Mouse (Mus musculus) NIH3T3 (cell line): ENCODE measurements around the gene Tmem270.

Source experiments
- DNase-seq: peaks from one replicate; pipeline ENCODE4 v3.0.0-alpha.2; 2012; ENCODE audit warnings: low read depth

Tmem270 gene

DNA sequence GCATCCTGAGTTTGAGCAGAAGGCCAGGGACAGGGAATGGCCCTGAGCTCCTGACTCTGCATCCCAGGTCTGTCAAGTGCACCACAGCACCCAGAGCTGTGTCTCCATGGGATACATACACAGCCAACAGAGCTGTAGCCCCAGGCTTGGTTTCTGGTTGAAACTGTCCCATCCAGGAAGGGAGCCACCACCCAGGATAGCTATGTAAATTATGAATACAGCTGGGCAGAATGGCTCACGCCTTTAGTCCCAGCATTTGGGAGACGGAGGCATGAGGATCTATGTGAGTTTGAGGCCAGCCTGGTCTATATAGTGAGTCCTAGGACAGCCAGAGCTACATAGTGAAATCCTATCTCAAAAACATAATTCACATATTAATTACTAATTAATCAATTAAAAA, 23.5 kb upstream of the Tmem270 start:
- no peak for DNase-seq

DNA sequence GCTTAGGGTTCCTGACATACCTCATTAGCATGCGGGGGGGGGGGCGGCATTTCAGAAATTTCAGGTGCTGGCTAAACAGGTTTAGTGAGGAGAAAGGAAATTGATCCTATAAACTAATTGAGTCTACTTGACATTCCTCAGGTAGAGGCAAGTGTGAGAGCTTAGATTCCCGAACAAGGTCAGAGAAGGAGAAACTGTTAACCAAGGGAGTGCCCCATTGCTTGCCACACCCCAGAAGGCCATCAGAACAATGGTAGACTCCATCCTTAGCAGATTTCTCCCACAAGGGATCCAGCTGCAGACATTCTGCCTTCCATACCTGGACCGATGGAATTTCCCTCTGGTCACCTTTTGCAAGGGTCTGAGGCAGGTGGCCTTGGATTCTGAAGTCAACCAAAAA, 20.2 kb upstream of the Tmem270 start:
- DNase-seq = no peak

DNA sequence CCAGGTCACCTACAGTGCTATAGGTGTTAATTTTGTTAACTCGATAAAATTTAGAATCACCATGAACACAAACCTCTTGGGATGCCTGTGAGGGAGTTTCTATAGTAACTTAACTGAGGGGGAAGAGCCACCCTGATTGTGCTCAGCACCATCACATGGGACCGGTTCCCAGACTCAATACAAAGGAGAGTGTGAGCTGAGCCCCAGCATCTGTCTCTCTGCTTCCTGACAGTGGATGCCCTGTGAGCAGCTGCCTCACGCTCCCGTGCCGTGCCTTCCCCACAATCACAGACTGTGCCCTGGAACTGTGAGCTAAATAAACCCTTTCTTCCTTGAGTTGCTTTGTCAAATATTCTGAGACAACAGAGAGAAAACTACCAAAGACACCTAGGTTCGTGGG, 16.6 kb upstream of the Tmem270 start:
- DNase-seq = no peak

DNA sequence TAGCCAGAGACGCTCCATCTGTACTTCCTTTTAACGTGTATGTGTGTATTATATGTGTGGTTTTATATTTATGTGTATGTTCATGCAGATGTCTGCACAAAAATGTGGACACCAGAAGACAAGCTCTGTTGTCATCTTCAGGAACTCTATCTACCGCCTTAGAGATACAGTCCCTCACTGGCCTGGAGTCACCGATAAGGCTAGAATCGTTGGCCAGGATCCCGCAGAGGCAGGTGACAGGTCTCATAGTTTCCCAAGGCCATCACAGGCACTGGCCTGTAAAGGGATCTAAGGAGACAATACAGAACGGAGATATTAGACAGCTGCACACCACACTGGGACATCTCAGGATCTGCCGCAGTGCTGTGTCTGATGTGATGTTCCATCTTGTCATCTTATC, 14.6 kb upstream of the Tmem270 start:
- DNase-seq = no peak

DNA sequence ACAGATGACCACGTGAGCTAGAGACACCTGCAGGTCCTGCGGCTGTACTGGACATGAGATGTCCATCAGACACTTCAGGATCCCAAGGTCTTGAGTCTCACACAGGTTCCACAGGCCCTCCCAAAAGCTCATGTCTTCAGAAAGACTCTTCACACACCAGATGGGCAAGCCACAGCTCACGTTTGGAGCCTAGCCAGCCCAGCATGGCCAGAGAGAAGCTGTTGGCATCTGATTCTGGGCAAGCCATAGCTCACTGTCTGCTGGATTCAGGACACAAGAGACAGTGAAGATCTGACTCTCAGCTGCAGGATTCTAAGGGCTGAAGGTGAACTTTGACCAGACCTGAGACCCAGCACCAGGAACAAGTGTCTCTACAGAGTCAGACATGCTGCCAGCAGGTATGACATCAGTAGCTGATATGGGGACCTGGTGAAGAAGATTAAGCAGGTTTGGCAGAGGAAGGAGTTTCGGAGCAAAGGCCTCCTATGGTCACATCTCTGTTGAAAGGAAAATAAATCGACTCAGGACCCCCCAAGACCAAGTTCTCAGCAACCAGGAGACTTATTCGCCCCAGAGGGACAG, 13.7 kb upstream of the Tmem270 start:
- no peak for DNase-seq

DNA sequence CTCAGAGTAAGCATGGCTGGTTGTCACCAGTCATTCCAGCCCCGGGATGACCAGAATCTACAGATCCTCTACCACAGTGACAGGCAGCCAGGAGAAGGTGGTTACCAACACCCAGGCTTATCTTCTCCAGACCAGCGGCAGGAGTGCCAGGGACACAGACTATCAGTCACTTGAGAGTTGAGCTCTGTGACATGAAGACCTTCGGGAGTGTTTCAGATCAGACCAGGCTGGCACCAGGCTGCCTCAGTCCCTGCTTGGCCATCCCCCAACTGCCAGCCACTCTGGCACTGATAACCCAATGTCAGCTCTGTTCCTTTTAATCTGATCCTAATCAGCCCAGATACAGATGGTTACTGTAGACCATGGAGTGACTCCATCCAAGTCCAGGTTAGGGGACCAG, 12.6 kb upstream of the Tmem270 start:
- DNase-seq = no peak

DNA sequence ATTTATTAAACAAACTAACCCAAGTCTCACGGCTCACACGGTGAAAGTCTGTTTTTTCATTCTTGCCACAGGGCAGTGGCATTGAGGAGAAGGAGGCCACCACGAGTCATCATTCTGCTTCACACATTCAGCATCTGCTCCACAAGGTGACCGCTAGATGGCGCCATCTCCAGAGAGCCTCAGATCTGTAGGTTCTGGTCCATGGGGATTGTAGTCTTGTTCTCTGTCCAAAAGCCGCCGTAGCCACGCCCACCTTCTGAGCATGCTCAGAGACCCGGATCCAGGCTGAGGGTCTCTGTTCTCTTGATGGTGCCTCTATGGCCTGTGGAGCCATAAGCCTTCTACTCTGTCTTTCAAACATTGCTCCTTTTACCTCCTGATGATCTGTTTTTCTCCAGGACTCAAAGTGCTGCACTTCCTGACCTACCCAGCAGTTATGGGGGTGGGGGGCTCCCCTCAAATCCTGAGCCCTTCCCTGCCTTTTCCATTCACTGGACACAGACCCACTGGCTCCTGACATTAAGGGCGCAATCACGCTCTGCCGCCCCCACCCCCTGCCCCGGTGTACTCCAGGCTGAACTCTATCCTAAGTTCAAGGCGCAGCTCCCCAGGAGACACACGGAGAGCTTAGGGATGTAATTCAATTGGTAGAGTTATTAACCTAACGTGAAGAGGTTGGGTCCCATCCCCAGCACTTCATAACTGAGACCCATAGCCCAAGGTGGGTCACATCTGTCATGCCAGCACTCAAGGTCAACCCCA, 11.7 kb upstream of the Tmem270 start:
- DNase-seq = peak; percentile 71

DNA sequence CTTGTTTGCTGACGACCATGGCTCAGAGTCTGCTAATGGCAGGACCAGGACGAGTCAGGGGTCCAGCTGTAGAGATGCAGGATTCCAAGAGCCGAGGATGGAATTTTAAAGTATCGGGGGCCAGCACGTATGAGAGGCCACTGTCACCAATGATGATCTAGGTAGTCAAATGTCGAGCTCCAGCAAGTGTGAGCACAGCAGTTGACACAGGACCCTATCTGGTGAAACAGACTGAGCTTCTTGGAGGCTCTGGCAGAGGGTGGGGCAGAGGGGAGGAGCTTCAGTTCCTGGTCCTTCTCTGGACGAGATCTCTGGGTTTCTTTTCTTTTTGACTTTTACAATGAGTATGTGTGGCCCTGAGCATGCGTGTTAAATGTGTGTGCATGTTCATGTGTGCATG, 8.8 kb upstream of the Tmem270 start, which contains the start of gene Cldn13:
TSS of gene Cldn13 (minus strand) at position 216 of the 400 bp plus-strand sequence.
- no peak for DNase-seq

DNA sequence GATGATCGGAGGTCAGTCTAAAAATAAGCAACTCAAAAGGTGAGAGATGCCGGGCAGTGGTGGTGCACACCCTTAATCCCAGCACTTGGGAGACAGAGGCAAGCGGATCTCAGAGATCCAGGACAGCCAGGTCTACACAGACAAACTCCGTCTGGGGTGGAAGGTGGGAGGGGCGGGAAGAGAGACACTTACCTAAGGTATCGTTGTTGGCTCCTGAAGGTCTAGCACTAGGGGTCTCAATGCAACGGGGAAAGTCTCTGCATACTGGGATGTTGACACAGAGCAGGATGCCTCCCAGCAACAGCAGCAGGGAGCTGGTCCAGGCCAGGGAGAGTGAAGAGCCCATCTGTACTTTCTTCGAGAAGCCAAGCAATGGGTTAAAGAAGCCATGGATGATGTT, 8.0 kb upstream of the Tmem270 start:
- DNase-seq = no peak

DNA sequence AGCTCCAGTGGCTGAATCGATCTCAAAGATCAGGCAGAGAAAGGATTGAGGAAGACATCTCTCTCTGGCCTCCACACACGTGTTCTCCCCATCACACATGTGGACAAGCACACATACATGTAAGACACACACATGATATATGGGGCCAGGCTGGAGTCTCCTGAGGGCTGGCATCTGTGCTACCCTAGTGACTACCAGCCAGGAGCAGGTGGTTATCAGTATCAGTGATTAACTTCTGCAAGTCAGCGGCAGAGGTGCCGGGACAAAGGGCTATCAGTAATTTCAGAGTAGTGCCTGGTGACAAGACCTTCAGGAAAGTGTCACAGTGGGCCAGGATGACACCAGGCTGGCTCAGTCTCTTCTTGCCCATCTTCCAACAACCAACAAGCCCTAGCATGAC, 7.2 kb upstream of the Tmem270 start:
- DNase-seq = no peak

DNA sequence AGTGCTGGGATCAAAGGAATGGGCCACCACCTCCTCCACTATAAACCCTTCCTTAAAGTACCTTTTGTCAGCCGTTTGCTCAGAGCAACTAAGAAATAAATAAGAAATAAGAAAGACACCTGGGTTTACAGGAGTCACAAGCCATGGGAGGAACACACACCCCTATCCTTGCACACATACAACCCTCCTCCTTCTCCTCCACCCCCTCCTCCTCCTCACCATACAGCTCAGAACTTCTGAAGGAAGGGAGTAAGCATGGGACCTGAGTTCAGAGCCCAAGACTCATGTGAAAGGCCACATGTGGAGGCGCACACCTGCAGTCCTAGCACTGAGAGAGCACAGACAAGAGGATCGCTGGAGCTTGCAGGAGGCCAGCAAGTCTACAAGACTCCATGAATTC, 6.8 kb upstream of the Tmem270 start:
- DNase-seq = no peak

DNA sequence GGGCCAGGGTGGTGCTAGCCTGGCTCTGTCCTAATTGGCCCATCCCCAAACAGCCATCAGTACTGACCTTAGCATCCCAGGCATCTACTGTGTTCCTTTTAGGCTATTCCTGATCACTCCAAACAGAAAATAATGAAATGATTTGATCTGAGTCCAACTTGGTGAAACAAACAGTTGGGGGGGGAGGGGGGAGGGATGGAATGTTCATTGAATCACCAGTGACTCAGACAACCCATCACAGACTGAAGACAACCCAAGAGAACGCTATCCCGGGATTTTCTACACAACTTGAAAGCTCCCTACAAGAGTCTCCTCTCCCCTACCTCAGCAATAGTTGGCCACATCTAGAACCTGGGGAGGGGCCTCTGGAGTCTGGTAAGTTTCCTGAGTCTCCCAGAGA, 5.4 kb upstream of the Tmem270 start:
- DNase-seq = peak; percentile 81

DNA sequence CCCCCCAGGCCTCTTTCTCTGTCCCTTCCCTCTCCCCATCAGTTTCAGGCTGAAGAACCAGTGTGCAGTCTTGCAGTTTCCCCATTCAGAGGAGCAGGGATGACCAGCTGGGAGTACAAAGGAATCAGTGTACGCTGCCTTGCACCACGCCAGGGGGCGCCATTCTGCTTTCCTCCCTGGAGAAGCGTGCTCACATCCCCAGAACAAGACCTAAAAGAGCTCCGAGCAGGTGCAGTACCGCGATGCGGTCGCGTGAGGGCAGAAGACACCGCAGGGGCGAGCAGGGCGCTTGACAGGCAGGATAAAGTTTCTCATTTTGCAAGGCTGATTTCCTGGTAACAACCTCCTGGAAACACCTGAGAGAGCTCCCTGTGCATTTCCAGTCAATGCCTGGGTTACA, 602 bp upstream of the Tmem270 start:
- DNase-seq = peak; percentile 98

DNA sequence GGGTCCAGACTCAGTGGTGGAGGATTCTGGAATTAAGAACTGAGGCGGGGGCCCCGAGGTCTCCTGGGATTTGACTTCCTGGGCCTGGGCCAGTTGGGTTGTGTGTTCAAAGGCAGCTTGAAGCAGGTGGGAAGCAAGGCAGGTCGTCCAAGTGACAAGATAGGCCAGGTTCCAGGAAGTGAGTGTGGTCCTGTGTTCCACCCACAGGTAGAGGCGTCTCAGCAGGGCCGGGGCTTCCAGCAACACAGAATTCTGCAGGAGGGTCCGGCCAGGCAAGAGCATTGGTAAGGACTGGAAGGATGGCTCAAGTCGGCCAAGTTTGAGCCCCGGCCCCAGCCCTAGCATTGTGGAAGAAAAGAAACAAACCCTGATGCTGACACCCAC, 4.9 kb downstream of the Tmem270 start:
- DNase-seq = no peak

DNA sequence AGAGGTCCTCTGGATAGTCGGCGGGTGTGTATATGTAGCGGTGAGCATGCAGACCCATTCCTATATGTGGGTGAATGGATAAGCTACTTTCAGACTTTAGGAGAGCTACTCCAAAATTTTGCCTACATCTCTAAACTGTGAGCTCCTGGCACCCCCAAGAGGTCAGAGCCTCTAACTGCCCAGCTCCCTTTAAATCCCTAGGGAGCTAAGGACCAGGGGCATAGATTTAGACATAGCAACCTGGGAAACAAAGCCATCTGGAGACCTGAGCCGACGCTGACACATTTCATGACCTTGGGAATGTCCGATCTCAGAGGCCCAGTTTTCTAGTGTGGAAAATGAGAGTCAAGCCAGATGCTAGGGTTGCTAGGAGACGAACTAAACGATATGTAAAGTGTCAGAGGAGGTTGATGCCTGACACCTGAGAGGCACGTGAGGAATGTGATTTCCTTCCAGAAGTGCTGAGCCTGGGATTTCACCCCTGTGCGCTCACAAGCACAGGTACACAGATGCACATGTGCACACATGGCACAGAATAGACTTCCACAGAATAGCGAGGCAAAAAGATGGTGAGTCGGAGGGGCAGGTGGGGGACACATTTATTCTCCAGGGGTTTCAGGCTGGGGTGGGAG, 5.4 kb downstream of the Tmem270 start:
- DNase-seq = peak; percentile 74

DNA sequence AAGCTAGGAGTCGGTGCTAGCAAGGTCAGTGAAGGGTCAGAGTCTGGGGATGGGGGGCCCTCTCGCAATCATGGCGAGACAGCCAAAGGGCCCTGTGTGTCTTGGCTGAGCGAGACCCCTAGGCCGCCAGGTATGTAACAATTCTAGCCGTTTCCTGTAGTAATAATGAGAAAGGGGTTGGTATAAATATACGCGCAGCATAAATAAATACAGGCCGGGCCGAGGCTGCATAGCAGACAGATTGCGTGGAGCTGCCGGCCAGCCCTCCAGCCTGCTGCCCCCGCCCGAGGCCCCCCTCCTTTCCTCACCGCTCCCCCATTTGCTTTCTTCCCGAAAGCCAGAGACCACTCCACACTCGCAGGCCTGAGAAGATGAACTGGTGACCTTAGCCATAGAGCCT, 8.9 kb downstream of the Tmem270 start:
- no peak for DNase-seq

DNA sequence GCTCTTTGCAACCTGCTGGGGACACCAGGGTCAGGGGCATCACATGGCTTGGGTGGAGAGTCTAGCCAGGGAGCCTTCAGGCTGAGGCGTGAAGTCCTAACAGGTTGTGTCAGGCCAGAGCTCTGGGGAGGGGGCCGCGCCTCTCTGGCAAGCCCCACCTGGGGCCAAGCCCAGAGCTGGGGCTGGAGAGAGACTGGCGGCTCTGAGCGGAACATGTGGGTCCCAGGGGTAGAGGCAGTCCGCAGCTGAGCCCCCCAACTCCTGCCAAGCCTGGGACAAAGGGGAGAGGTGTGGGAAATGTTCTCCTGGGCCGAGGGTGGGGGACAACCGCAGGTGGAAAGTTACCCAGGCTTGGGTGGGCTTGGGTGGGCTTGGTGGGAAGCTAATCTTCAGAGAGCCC, 9.6 kb downstream of the Tmem270 start:
- DNase-seq = no peak

DNA sequence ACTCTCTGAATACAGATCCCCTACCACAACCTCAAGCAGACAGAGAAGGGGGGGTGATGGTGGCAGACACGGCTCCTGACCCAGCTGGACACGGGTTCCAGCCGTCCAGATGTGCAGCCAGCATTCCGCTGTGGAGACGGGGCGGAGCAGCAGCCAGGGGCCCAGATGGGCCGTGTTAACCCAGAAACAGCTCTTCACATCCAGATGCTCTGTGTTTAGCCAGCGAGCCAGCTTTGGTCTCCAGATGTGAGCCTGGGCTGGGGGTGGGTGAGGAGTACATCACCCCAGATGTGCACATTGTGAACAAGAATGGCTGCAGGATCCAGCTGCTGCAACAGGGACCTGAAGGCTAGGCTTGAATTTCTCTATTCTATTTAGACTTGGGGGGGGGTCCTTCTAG, 11.2 kb downstream of the Tmem270 start:
- no peak for DNase-seq

DNA sequence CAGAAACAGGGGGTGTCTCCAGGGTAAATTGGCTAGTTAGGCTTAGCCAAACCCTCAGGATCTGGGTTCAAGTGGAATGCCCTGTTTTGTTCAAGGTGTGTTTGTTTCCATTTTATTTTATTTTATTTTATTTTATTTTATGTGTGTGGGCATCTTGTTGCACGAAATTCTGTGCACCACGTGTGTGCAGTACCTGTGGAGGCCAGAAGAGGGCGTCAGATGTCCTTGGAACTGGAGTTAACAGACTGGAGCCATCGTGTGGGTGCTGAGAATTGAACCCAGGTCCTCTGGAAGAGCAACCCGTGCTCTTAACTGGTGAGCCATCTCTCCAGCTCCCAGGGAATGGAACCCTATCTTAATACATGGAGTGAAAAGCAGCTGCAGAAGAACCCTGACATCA, 13.8 kb downstream of the Tmem270 start:
- DNase-seq = no peak

DNA sequence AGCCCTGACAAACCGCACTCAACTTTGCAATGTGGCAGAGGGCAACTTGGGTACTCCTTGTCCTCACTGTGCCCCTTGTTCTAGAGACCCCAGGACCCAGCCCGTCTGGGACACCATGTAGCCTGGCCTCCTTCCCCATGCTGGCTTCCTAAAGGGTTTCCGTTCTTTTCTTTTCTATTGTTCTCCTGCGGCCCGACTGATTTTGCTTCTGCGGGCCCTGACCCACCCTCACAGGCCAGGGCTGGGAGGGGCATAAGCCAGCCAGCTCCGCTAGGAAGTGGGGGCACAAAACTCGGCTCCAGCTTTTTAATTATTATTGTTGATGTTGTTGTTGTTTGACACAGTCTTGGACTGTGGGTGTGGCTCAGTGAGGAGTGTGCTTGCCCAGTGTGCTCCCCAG, 15.0 kb downstream of the Tmem270 start:
- no peak for DNase-seq

DNA sequence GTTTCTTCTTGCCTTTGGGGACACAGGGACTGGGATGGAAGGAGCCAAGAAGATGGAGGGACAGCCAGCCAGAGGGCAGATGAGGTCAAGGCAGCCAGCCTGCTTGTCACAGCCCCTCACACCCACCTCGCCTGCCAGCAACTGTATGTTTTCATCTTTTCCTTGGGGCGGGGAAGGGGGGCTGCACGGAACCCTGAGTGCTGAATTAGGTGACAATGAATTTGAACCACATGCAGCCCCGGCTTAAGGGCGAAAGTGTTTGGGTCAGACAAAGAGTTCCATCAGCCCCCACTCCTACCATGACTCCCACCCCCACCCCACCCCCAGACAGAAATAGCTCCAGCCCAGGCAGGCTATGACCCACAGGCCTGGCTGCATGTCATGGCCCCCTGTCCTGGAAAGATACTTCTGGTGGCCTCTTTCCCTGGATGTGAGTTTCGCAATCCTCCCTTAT, 15.9 kb downstream of the Tmem270 start:
- no peak for DNase-seq

DNA sequence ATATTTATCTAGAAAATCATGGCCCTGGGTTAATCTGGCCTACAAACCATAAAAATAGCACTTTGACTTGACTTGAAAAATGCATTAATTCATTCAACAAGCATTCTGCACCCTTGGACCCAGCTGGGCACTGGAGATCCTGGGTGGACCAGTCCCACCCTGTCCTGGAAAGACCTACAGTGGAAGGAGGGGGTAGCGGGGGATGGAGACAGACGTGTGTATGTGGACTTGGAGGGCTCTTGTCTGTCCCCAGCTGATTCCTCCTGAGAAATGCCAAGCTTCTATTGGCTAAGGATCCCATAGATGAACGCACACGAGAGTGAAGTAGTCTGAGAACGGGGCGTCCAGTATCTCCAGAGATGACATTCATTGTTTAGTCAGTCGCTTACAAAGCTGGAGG, 18.0 kb downstream of the Tmem270 start:
- DNase-seq = no peak
